Mouse (Mus musculus) kidney, adult 2 months (tissue): ENCODE results near the gene Tra2a.

Experiments
- CTCF ChIP-seq: fragments of 200-500 bp; conservative IDR thresholded peaks from 2 replicates; pipeline ENCODE4 v1.5.1; 2011; ENCODE audit warnings: low read depth, mild to moderate bottlenecking, control low read depth, low read length, moderate library complexity, mixed read lengths; ENCODE audit not compliant: insufficient read depth, insufficient read length
- POLR2A ChIP-seq: fragments of 200-500 bp; IDR thresholded peaks from one replicate; pipeline ENCODE4 v1.6.1; 2011; ENCODE audit warnings: low read depth, low read length, control low read depth

- no peak for TF ChIP-seq CTCF
- no peak for TF ChIP-seq POLR2A
Measured at GRCm38 (mm10) chr6:49227184-49227735, 36.6 kb downstream of the Tra2a start.
